In the genomic region with DNA sequence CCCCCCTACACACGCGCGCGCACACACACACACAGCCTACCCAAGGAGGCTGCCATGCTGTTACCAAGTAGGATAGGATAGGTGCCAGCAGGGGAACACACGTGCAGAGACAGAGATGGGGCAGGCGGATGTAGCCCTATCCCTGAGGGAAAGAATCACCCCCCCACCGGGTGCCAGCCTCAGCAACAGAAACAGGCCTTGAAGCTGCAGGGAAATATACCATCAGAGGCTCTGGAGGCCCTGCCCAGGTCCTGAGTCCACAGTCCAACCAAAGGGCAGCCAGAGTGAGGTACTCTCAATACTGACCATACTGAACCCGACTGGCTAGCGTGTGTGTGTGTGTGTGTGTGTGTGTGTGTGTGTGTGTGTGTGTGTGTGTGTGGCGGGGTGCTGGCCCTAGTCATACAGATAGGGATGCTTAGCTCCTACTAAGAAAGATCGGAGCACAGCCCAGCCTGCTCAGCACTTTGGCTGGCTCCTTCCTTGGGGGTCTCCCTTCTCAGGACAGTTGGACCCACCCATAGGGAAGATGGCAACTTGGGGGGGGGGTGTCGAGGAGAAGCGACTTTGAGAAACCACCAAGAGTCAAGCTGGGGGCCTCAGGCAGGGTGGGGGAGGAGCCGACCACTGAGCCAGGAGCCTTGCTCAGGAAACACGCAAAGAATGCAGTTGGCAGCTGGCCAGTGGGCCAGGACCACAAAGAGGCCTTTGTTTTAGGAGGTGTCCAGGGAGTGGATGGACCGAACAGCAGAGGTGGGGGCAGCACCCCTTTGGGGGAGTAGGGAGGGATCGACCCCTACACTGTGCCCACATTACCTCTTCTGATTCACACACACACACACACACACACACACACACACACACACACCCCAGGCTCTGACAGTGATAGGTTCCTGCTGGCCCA, we compare ENCODE assay signal across 9 mouse cellular contexts. TPM values are rescaled to one million over a fixed set of nuclear protein-coding genes. Genes with fewer than 3 reads are reported as not detected.
DNase-seq lines count a peak whose midpoint lies in the region; ATAC-seq lines count a peak whose summit lies in the region.
"Had no signal": no experiment of that assay in that cellular context is flagged by ENCODE, and none has a peak within 500 bp of the region (broad histone marks: within the 10 kb centered on the region; RNA-seq: fewer than 3 reads in every experiment).

No protein-coding gene starts in this region.

- peak overlapping the region; percentile 32 for H3K4me2 ChIP-seq in forebrain, embryonic 11.5 days (ENCODE audit: low read depth, low read length, severe bottlenecking)

- H3K36me3 ChIP-seq in forebrain, embryonic 11.5 days (ENCODE audit: control insufficient read depth, insufficient read depth, low read length): no peaks in the 10 kb centered on the region

- H3K4me1 ChIP-seq in forebrain, embryonic 11.5 days (replicated peaks; ENCODE audit: control insufficient read depth, insufficient read depth, low read length): peaks cover 48% of the 10 kb centered on the region

- peak; percentile 60 for DNase-seq in ovary, adult 18-20 months (ENCODE audit: low spot score)
- no peak for DNase-seq in ovary, postnatal 14 days (ENCODE audit: low spot score)
- DNase-seq in forebrain, embryonic 11.5 days (ENCODE audit: low spot score): peak; percentile 89
- DNase-seq in heart, postnatal 10 days: peak; percentile 89 to 91
- DNase-seq in kidney, postnatal 14 days: peak; percentile 88
- peak; percentile 87 to 91 for DNase-seq in lung, postnatal 4 days
- DNase-seq in testis, postnatal 14 days (ENCODE audit: low spot score): peak; percentile 78
- DNase-seq in frontal cortex, postnatal 36 days (ENCODE audit: low spot score in 2 of 2): no peak

- H3K27me3 ChIP-seq in forebrain, embryonic 11.5 days (ENCODE audit: control insufficient read depth, insufficient read depth, low read length): peaks cover 78% of the 10 kb centered on the region

- WGBS in forebrain, embryonic 11.5 days: 6% methylated on average over 17 of the region's 17 CpGs

- peak overlapping the region; percentile 33 for H3K9ac ChIP-seq in forebrain, embryonic 11.5 days (ENCODE audit: low read length)

- ATAC-seq in forebrain, embryonic 11.5 days (replicated peaks; ENCODE audit: low FRiP score): peak; percentile 74

- intact Hi-C loops in heart, postnatal 10 days (cut with DNase I): no loop called here

- no peaks in the 10 kb centered on the region for H3K9me3 ChIP-seq in forebrain, embryonic 11.5 days (ENCODE audit: control insufficient read depth, low read length)

- no peak overlapping the region for H3K4me3 ChIP-seq in forebrain, embryonic 11.5 days (ENCODE audit: low read depth, low read length)

- H3K27ac ChIP-seq in forebrain, embryonic 11.5 days (ENCODE audit: low read depth, low read length): peak overlapping the region; percentile 37
- H3K27ac ChIP-seq: macrophage had no signal

RNA-seq across cellular contexts. Expression of gene G430095P16Rik, which starts 21.0 kb away (rescaled TPM):
- 3.0 and 3.1 TPM in 2 replicates for polyA plus RNA-seq in forebrain, embryonic 11.5 days (2014; fragmentation: Nextera tagmentation; extraction: Ambion mirVana)
- under 1 TPM; 0.50 to 0.89 TPM for total RNA-seq in heart, postnatal 10 days (2021)
- polyA plus RNA-seq: macrophage had no signal

RNA-seq across cellular contexts. Expression of gene Lyl1, which starts 42.5 kb away (rescaled TPM):
- polyA plus RNA-seq in forebrain, embryonic 11.5 days (2014; fragmentation: Nextera tagmentation; extraction: Ambion mirVana): 5.0 and 5.7 TPM in 2 replicates
- 1 to 10 TPM; 8.4 to 9.1 TPM for total RNA-seq in heart, postnatal 10 days (2021)

RNA-seq across cellular contexts. Expression of gene Nacc1, which starts 56.1 kb away (rescaled TPM):
- polyA plus RNA-seq in forebrain, embryonic 11.5 days (2014; fragmentation: Nextera tagmentation; extraction: Ambion mirVana): 34.6 and 37.7 TPM in 2 replicates
- 10 to 100 TPM; 50.2 TPM for total RNA-seq in heart, postnatal 10 days (2021)

RNA-seq across cellular contexts. Expression of gene Nfix, which starts 56.4 kb away (rescaled TPM):
- 7.7 and 8.9 TPM in 2 replicates for polyA plus RNA-seq in forebrain, embryonic 11.5 days (2014; fragmentation: Nextera tagmentation; extraction: Ambion mirVana)
- 100 to 1,000 TPM; 256 to 266 TPM for total RNA-seq in heart, postnatal 10 days (2021)

RNA-seq across cellular contexts. Expression of gene Trmt1, which starts 57.7 kb away (rescaled TPM):
- 52.7 and 72.3 TPM in 2 replicates for polyA plus RNA-seq in forebrain, embryonic 11.5 days (2014; fragmentation: Nextera tagmentation; extraction: Ambion mirVana)
- total RNA-seq in heart, postnatal 10 days (2021): 10 to 100 TPM; 40.3 to 40.6 TPM

Comparison
In these comparisons a context has a peak if more than half of its experiments do, and no peak if none do; other contexts are left out.
1. DNase-seq: peak in ovary, adult 18-20 months (single experiment), forebrain, embryonic 11.5 days (single experiment), heart, postnatal 10 days (2 of 2), kidney, postnatal 14 days (single experiment), lung, postnatal 4 days (2 of 2) and testis, postnatal 14 days (single experiment); none in ovary, postnatal 14 days (single experiment) and frontal cortex, postnatal 36 days (0 of 2).